Mouse (Mus musculus) megakaryocyte progenitor cell, adult 5-6 weeks (primary cell): Measurements from ENCODE around the gene Tshz2. TPM values are rescaled to one million over a fixed set of nuclear protein-coding genes. Genes with fewer than 3 reads are reported as not detected.

ENCODE experiments used
- ATAC-seq: replicated peaks from 2 replicates; pipeline ENCODE4 v1.8.0; 2016; ENCODE audit warnings: mild to moderate bottlenecking, moderate TSS enrichment, inconsistent platforms; ENCODE audit not compliant: poor library complexity
- total RNA-seq, 2 experiments: library from RNA; stranded (forward) in 1 of 2; stranded (reverse) in 1 of 2; fragments of 157-497, 149-512 nt in 1 of 2; fragments of 200-1000 nt in 1 of 2; gene quantifications; 2 replicates each; pipeline versions ENCODE4 v1.2.3 to v1.2.4; 2015 to 2017

Tshz2 gene
- total RNA-seq, 2 experiments from 2014 or later = not detected

GRCm38 (mm10) chr2:169695025-169695424, 62.2 kb downstream of the Tshz2 start:
- no peak for ATAC-seq

- ATAC-seq = no peak
Observed at GRCm38 (mm10) chr2:169699141-169699540, 66.3 kb downstream of the Tshz2 start.

- peak; percentile 40; the same call in 1 of the 2 replicates for ATAC-seq
Observed at GRCm38 (mm10) chr2:169699862-169700511, 67.2 kb downstream of the Tshz2 start.

- ATAC-seq = peak; percentile 78
Observed at GRCm38 (mm10) chr2:169702725-169703486, 70.1 kb downstream of the Tshz2 start.

GRCm38 (mm10) chr2:169721793-169722326, 89.0 kb downstream of the Tshz2 start:
- no peak for ATAC-seq

GRCm38 (mm10) chr2:169722341-169722740, 89.5 kb downstream of the Tshz2 start:
- no peak for ATAC-seq

- peak; percentile 63 for ATAC-seq
Observed at GRCm38 (mm10) chr2:169723645-169724462, 91.0 kb downstream of the Tshz2 start.

GRCm38 (mm10) chr2:169728651-169729280, 96.0 kb downstream of the Tshz2 start:
- no peak for ATAC-seq

- peak; percentile 57 for ATAC-seq
Observed at GRCm38 (mm10) chr2:169730551-169730996, 97.8 kb downstream of the Tshz2 start.

GRCm38 (mm10) chr2:169734053-169734452, 101.2 kb downstream of the Tshz2 start:
- ATAC-seq = no peak

- peak; percentile 59 for ATAC-seq
Observed at GRCm38 (mm10) chr2:169735475-169736406, 102.9 kb downstream of the Tshz2 start.

GRCm38 (mm10) chr2:169740996-169741395, 108.2 kb downstream of the Tshz2 start:
- no peak for ATAC-seq

- no peak for ATAC-seq
Observed at GRCm38 (mm10) chr2:169742791-169743190, 110.0 kb downstream of the Tshz2 start.

GRCm38 (mm10) chr2:169743294-169743693, 110.5 kb downstream of the Tshz2 start:
- ATAC-seq = no peak

- no peak for ATAC-seq
Observed at GRCm38 (mm10) chr2:169743910-169744309, 111.1 kb downstream of the Tshz2 start.

GRCm38 (mm10) chr2:169747114-169747642, 114.4 kb downstream of the Tshz2 start:
- ATAC-seq = no peak

GRCm38 (mm10) chr2:169749331-169749945, 116.6 kb downstream of the Tshz2 start:
- no peak for ATAC-seq

- no peak for ATAC-seq
Observed at GRCm38 (mm10) chr2:169750574-169751491, 118.0 kb downstream of the Tshz2 start.
